Mouse (Mus musculus): Measurements from ENCODE around the gene Yme1l1.
A peak's percentile ranks its signal among the peaks of the same experiment; 100 is the strongest.

GRCm38 (mm10) chr2:23155777-23156607 lies at the start of gene Yme1l1, which contains the start of gene Mastl:
- no peak; the same call in 1 of the 2 replicates for TF ChIP-seq CTCF (IDR thresholded peaks at IDR 0.05; ENCODE audit: borderline replicate concordance, insufficient read depth, low read depth, low read length)
- peak; percentile 74; the same call in 1 of the 2 replicates for TF ChIP-seq POLR2A (IDR thresholded peaks at IDR 0.05; ENCODE audit: borderline replicate concordance, insufficient read depth, low read length)

Measured in cerebellum, adult 2 months (tissue).